Mouse (Mus musculus) embryonic facial prominence, embryonic 15.5 days (tissue): Measurements from ENCODE around the gene Pidd1. TPM values are rescaled to one million over a fixed set of nuclear protein-coding genes. Genes with fewer than 3 reads are reported as not detected.

Experiments used
- ATAC-seq: fragments of 200-750 bp; cut with Nextera tagmentation; 2 replicates; pipeline ENCODE4 v1.8.0; 2017; ENCODE audit warnings: low read depth, moderate TSS enrichment; ENCODE audit not compliant: insufficient number of reproducible peaks, low FRiP score, low TSS enrichment
- H3K27ac ChIP-seq: fragments of 300-500 bp; sonication (generic); replicated peaks from 2 replicates; pipeline ENCODE4 v1.5.1; 2015; ENCODE audit warnings: mild to moderate bottlenecking, inconsistent platforms
- H3K27me3 ChIP-seq: fragments of 300-500 bp; sonication (generic); 2 replicates; pipeline ENCODE4 v1.6.1; 2015; ENCODE audit warnings: inconsistent platforms
- H3K36me3 ChIP-seq: fragments of 300-500 bp; sonication (generic); 2 replicates; pipeline ENCODE4 v1.6.1; 2015; ENCODE audit warnings: mild to moderate bottlenecking, inconsistent platforms
- H3K4me1 ChIP-seq: fragments of 300-500 bp; sonication (generic); 2 replicates; pipeline ENCODE4 v1.6.1; 2015; ENCODE audit warnings: inconsistent platforms
- H3K4me2 ChIP-seq: fragments of 300-500 bp; sonication (generic); replicated peaks from 2 replicates; pipeline ENCODE4 v1.6.1; 2015; ENCODE audit warnings: mild to moderate bottlenecking, inconsistent platforms
- H3K4me3 ChIP-seq: fragments of 300-500 bp; sonication (generic); replicated peaks from 2 replicates; pipeline ENCODE4 v1.5.1; 2015; ENCODE audit warnings: mild to moderate bottlenecking, inconsistent platforms
- H3K9ac ChIP-seq: fragments of 300-500 bp; sonication (generic); 2 replicates; pipeline ENCODE4 v1.6.1; 2015; ENCODE audit warnings: inconsistent platforms
- H3K9me3 ChIP-seq: fragments of 300-500 bp; sonication (generic); replicated peaks from 2 replicates; pipeline ENCODE4 v1.6.1; 2016; ENCODE audit warnings: inconsistent platforms
- WGBS: fragments of 180-500 bp; shearing (Covaris S2); methylation state at CpG from one replicate; pipeline ENCODE4 v1.1.7; 2015; 5-methylcytosine and 5-hydroxymethylcytosine counted together
- polyA plus RNA-seq: library from polyadenylated mRNA; unstranded; fragments of >200 nt; fragmentation: Nextera tagmentation; extraction: Ambion mirVana; gene quantifications from 2 replicates; pipeline ENCODE4 v1.2.1, GENCODE M21; 2015

The Pidd1 gene
- polyA plus RNA-seq, 1 experiment from 2014 or later, result 14.7 TPM

DNA sequence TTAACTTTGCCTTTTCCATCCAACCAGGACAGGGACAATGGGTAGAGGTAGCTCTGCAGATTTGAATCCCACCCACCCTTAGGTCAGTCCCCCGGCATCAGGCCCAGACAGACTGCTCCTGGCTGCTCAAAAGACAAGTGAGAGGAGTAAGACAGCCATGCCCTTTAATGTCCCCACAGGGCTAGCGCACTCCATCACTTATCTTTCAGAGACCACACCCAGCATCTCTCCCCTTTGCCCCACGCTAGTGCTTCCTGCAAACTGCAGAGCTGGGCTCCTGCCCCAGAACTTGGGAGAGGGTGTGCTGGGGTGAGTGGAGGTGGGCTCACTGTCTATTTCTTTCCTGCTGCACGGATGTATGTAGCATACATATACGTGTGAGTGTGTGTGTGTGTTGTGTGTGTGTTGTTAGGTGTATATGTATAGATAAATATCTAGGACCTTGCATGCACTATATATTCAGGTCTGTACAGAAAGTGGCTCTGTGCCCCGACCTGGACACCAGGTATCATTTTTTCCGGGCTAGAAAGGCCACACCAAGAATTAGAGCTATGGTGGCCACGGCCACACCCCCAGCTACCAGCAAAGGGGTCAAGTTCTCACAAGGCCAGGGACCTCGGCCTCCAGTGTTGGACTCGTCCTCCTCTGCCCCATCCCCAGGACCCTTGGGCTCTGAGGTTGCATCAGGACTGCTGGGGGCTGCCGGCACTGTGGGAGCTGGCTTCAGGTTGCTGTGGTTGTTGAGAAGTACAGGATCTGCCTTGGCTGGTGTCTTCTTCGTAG, 16.7 kb downstream of the Pidd1 start:
- no peak for ATAC-seq
- H3K36me3 ChIP-seq, result peaks cover 19% of the 10 kb centered on the region
- no peaks in the 10 kb centered on the region for H3K27me3 ChIP-seq
- H3K27ac ChIP-seq, result no peak overlapping the region
- H3K4me1 ChIP-seq, result peaks cover 16% of the 10 kb centered on the region
- no peak overlapping the region for H3K4me2 ChIP-seq
- H3K4me3 ChIP-seq, result no peak overlapping the region
- 76% methylated on average over 12 of the region's 12 CpGs for WGBS
- no peaks in the 10 kb centered on the region for H3K9me3 ChIP-seq
- no peak overlapping the region for H3K9ac ChIP-seq

DNA sequence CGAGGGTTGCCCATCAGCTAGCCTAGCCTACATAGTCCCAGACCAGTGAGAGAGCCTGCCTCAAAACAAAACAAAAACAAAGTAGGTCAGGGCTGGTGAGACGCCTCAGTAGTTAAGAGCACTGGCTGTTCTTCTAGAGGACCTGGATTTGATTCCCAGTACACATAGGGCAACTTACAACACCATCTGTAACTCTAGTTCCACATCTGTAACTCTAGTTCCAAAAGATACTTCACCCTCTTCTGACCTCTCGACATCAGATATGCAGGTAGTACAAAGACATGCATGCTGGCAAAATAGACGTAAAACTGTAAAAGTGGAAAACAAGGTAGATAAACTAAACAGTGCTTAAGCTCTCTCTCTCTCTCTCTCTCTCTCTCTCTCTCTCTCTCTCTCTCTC, 20.0 kb downstream of the Pidd1 start:
- ATAC-seq, result no peak

DNA sequence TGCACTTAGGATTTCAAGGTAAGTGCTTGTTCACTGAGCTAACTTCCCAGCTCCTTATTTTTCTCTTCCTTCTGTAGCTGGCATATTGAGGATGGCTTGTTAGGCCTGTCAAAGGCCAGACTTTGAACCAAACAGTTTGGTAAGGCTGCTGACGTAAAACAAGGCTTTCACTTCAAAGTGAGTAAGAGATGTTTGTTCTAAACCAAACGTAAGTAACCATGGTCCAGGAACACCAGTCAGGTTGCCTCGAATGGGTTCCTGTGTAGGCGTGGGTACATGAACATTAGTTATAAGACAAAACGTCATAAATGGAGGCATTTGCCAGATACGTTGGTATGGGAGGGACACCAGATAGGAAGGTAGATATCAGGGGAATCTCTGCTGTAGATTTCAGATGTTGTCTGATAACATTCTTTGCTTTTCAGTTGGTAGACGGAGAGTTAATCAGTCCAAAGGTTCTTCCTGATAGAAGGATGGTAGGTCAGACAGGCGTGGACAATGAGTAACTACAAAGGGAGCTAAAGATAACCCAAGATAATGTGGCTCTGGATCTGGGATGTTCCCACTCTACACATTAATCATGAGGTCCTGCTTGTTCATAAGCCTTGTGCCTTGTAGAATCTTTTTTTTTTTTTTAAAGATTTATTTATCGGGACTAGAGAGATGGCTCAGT, 23.7 kb downstream of the Pidd1 start:
- Histone ChIP-seq H3K9ac (no peak overlapping the region), H3K4me1 (no peaks in the 10 kb centered on the region), H3K36me3 (no peaks in the 10 kb centered on the region), H3K9me3 (no peaks in the 10 kb centered on the region), H3K27ac (no peak overlapping the region), H3K4me2 (no peak overlapping the region), H3K27me3 (no peaks in the 10 kb centered on the region), H3K4me3 (no peak overlapping the region)
- no peak for ATAC-seq
- WGBS, result 76% methylated on average over 9 of the region's 9 CpGs

More for the DNA sequence above, 20.0 kb downstream of the Pidd1 start:
- H3K4me2 ChIP-seq, result no peak overlapping the region
- H3K36me3 ChIP-seq, result no peaks in the 10 kb centered on the region
- no peaks in the 10 kb centered on the region for H3K9me3 ChIP-seq
- no peak overlapping the region for H3K9ac ChIP-seq
- no peaks in the 10 kb centered on the region for H3K27me3 ChIP-seq
- 60% methylated on average over 4 of the region's 4 CpGs for WGBS
- H3K27ac ChIP-seq, result no peak overlapping the region
- H3K4me1 ChIP-seq, result peaks cover 2% of the 10 kb centered on the region; the same call in 1 of the 2 replicates
- H3K4me3 ChIP-seq, result no peak overlapping the region

- no peaks in the 10 kb centered on the region for H3K27me3 ChIP-seq
- H3K9me3 ChIP-seq, result no peaks in the 10 kb centered on the region
- no peak overlapping the region for H3K9ac ChIP-seq
- 0 out of 2 replicates have a peak, but pooled peaks cover 3% of the 10 kb centered on the region for H3K4me1 ChIP-seq
- H3K4me3 ChIP-seq, result no peak overlapping the region
- H3K27ac ChIP-seq, result no peak overlapping the region
- WGBS, result 65% methylated on average over 7 of the region's 7 CpGs
- ATAC-seq, result no peak
- H3K36me3 ChIP-seq, result no peaks in the 10 kb centered on the region
- no peak overlapping the region for H3K4me2 ChIP-seq
These were observed 24.9 kb downstream of the Pidd1 start for GRCm38 (mm10) chr7:141418970-141419369.

GRCm38 (mm10) chr7:141417731-141418681, 25.8 kb downstream of the Pidd1 start:
- Histone ChIP-seq H3K27ac (no peak overlapping the region), H3K4me1 (peaks cover 7% of the 10 kb centered on the region), H3K36me3 (no peaks in the 10 kb centered on the region), H3K9me3 (no peaks in the 10 kb centered on the region), H3K9ac (no peak overlapping the region), H3K4me3 (no peak overlapping the region), H3K27me3 (no peaks in the 10 kb centered on the region), H3K4me2 (no peak overlapping the region)
- no peak for ATAC-seq
- 68% methylated on average over 8 of the region's 8 CpGs for WGBS

DNA sequence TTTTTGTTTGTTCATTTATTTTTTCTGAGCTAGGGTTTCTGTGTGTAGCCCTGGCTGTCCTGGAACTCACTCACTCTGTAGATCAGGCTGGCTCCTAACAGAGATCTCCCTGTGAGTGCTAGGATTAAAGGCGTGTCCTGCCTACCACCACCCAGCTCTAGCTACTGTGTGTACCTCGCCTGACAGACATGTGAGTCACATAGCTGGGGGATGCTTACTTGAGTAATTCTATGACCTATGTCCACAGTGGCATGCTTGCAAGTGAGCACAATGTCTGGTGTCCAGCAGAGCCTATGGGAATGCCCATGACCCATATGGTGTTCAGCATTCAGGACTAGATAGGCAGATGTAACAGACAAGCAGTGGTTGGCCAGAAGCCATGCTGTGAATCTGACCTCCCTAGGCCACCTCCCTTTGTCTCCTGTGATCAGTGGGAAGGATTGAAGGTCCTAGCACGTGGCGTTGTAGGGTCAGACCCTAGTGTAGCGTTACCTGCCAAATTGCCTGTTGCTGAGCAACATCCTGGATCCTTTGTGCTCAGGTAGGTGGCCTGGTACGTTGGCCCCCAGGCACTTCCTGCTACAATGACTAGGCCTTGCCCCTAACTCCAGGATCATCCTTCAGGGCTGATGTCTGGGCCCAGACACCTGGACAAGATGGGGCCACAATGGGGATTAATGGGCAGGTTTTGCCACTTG, 27.5 kb downstream of the Pidd1 start:
- WGBS, result 73% methylated on average over 6 of the region's 6 CpGs
- no peaks in the 10 kb centered on the region for H3K9me3 ChIP-seq
- no peak overlapping the region for H3K4me2 ChIP-seq
- H3K4me3 ChIP-seq, result no peak overlapping the region
- H3K4me1 ChIP-seq, result peaks cover 13% of the 10 kb centered on the region
- no peaks in the 10 kb centered on the region for H3K27me3 ChIP-seq
- H3K36me3 ChIP-seq, result peaks cover 4% of the 10 kb centered on the region; the same call in 1 of the 2 replicates
- H3K9ac ChIP-seq, result no peak overlapping the region
- ATAC-seq, result no peak
- H3K27ac ChIP-seq, result no peak overlapping the region

GRCm38 (mm10) chr7:141413809-141414584, 29.8 kb downstream of the Pidd1 start, which contains the start of gene Gatd1:
Gatd1 (minus strand) TSS chr7:141414136.
- H3K4me2 ChIP-seq, result peak within 1 kb of the TSS; percentile 84
- H3K4me1 ChIP-seq, result peaks cover 13% of the 10 kb centered on the region
- ATAC-seq, result peak; percentile 92
- H3K27me3 ChIP-seq, result no peaks in the 10 kb centered on the region
- peaks cover 23% of the 10 kb centered on the region for H3K36me3 ChIP-seq
- under 1% methylated on average over 50 of the region's 56 CpGs for WGBS
- H3K4me3 ChIP-seq, result peak within 1 kb of the TSS; percentile 77
- peak within 1 kb of the TSS; percentile 87 for H3K27ac ChIP-seq
- H3K9ac ChIP-seq, result peak within 1 kb of the TSS; percentile 88
- H3K9me3 ChIP-seq, result no peaks in the 10 kb centered on the region

DNA sequence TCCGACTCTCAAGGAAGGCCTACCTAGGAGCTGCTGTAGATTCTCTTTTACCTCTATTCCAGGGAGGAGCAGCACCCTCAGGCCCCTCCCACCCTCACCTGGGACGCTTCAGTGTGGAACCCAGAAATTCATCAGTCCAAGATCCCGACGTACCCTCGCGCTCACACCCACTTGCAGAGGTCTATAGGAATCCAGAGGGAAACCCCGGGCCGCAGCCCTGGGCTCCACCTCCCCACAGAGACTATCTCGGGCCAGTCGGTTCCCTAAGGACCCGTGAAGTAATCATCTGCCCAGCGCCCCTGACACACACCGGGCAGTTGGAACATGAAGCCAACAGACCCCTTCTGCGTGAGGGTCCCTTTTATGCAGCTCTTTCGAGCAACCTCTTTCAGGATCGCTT, 30.5 kb downstream of the Pidd1 start:
- 3% methylated on average over 16 of the region's 16 CpGs for WGBS
- no peaks in the 10 kb centered on the region for H3K9me3 ChIP-seq
- peaks cover 13% of the 10 kb centered on the region for H3K4me1 ChIP-seq
- peak overlapping the region; percentile 87 for H3K27ac ChIP-seq
- ATAC-seq, result no peak
- peak overlapping the region; percentile 88 for H3K9ac ChIP-seq
- H3K4me3 ChIP-seq, result peak overlapping the region; percentile 77
- H3K36me3 ChIP-seq, result peaks cover 30% of the 10 kb centered on the region
- H3K27me3 ChIP-seq, result no peaks in the 10 kb centered on the region
- H3K4me2 ChIP-seq, result peak overlapping the region; percentile 84

GRCm38 (mm10) chr7:141411667-141412066, 32.2 kb downstream of the Pidd1 start:
- Histone ChIP-seq H3K4me2 (no peak overlapping the region), H3K4me1 (peaks cover 13% of the 10 kb centered on the region), H3K4me3 (no peak overlapping the region), H3K27me3 (no peaks in the 10 kb centered on the region), H3K27ac (no peak overlapping the region), H3K36me3 (peaks cover 38% of the 10 kb centered on the region), H3K9me3 (no peaks in the 10 kb centered on the region), H3K9ac (no peak overlapping the region)
- 93% methylated on average over 1 of the region's 1 CpGs for WGBS
- ATAC-seq, result no peak

- no peaks in the 10 kb centered on the region for H3K9me3 ChIP-seq
- no peak overlapping the region for H3K4me3 ChIP-seq
- WGBS, result 90% methylated on average over 8 of the region's 8 CpGs
- no peak overlapping the region for H3K9ac ChIP-seq
- no peak for ATAC-seq
- no peak overlapping the region for H3K27ac ChIP-seq
- H3K27me3 ChIP-seq, result no peaks in the 10 kb centered on the region
- peaks cover 38% of the 10 kb centered on the region for H3K36me3 ChIP-seq
- H3K4me2 ChIP-seq, result no peak overlapping the region
- peaks cover 13% of the 10 kb centered on the region for H3K4me1 ChIP-seq
These were observed 33.2 kb downstream of the Pidd1 start for GRCm38 (mm10) chr7:141410631-141411030.
